Mouse (Mus musculus) granulocyte monocyte progenitor cell, adult 5-6 weeks (primary cell): ENCODE results near the gene Mrpl9. TPM values are rescaled to one million over a fixed set of nuclear protein-coding genes. Genes with fewer than 3 reads are reported as not detected.

Source experiments
- ATAC-seq: replicated peaks from 2 replicates; pipeline ENCODE4 v1.8.0; 2016; ENCODE audit warnings: mild to moderate bottlenecking, moderate TSS enrichment, inconsistent platforms; ENCODE audit not compliant: poor library complexity, severe bottlenecking
- total RNA-seq, 2 experiments: library from RNA; stranded (forward) in 1 of 2; stranded (reverse) in 1 of 2; fragments of 200-712, 200-1000 nt in 1 of 2; fragments of >200 nt in 1 of 2; fragmentation: Nextera tagmentation in 1 of 2; gene quantifications; 2 replicates each; pipeline ENCODE4 v1.2.3; 2014 to 2017

Gene Mrpl9
- total RNA-seq (2014; fragmentation: Nextera tagmentation) = 32.5 and 49.1 TPM in 2 replicates
- total RNA-seq (2017) = 56.3 and 60.6 TPM in 2 replicates

GRCm38 (mm10) chr3:94442951-94443596 is at the start of gene Mrpl9:
Gene Mrpl9, plus strand, starts transcription at chr3:94443318.
- ATAC-seq = peak; percentile 96

GRCm38 (mm10) chr3:94396336-94396735 is 46.8 kb upstream of the Mrpl9 start:
- no peak for ATAC-seq

GRCm38 (mm10) chr3:94396851-94397250 is 46.3 kb upstream of the Mrpl9 start:
- ATAC-seq = no peak

GRCm38 (mm10) chr3:94398217-94398616 is 44.9 kb upstream of the Mrpl9 start, which contains the start of gene Lingo4:
Gene Lingo4, plus strand, starts transcription at chr3:94398517.
- no peak for ATAC-seq

GRCm38 (mm10) chr3:94398943-94399481 is 44.1 kb upstream of the Mrpl9 start:
- ATAC-seq = peak; percentile 55

- no peak for ATAC-seq
These were observed 43.3 kb upstream of the Mrpl9 start for GRCm38 (mm10) chr3:94399663-94400310.

- no peak for ATAC-seq
These were observed 40.7 kb upstream of the Mrpl9 start for GRCm38 (mm10) chr3:94402451-94402850.

- ATAC-seq = no peak
These were observed 38.6 kb upstream of the Mrpl9 start for GRCm38 (mm10) chr3:94404366-94405054.

- ATAC-seq = no peak
These were observed 37.6 kb upstream of the Mrpl9 start for GRCm38 (mm10) chr3:94405561-94405960.

GRCm38 (mm10) chr3:94412530-94412929 is 30.6 kb upstream of the Mrpl9 start:
- ATAC-seq = peak; percentile 39

GRCm38 (mm10) chr3:94413031-94413679 is 30.0 kb upstream of the Mrpl9 start, which contains the start of gene Tdrkh:
Gene Tdrkh, plus strand, starts transcription at chr3:94413273.
- ATAC-seq = peak; percentile 98

GRCm38 (mm10) chr3:94430980-94431379 is 12.1 kb upstream of the Mrpl9 start:
- no peak for ATAC-seq

- ATAC-seq = no peak
These were observed 8.8 kb upstream of the Mrpl9 start for GRCm38 (mm10) chr3:94434305-94434704.

- ATAC-seq = no peak
These were observed 6.7 kb upstream of the Mrpl9 start for GRCm38 (mm10) chr3:94436420-94436819.

- ATAC-seq = peak; percentile 49; the same call in 1 of the 2 replicates
These were observed 1.9 kb upstream of the Mrpl9 start for GRCm38 (mm10) chr3:94441182-94441581.

GRCm38 (mm10) chr3:94443597-94443964 is 463 bp downstream of the Mrpl9 start, which contains the start of gene Oaz3:
Gene Oaz3, minus strand, starts transcription at chr3:94443915.
- ATAC-seq = no peak

- no peak for ATAC-seq
These were observed 6.3 kb downstream of the Mrpl9 start for GRCm38 (mm10) chr3:94449377-94449776.

- peak; percentile 98 for ATAC-seq
These were observed 13.4 kb downstream of the Mrpl9 start for GRCm38 (mm10) chr3:94456529-94457000.

- ATAC-seq = no peak
These were observed 13.9 kb downstream of the Mrpl9 start for GRCm38 (mm10) chr3:94457055-94457454.

GRCm38 (mm10) chr3:94459834-94460233 is 16.7 kb downstream of the Mrpl9 start:
- ATAC-seq = no peak
